Mouse (Mus musculus) liver, embryonic 15.5 days (tissue): ENCODE results near the gene Kpnb1. TPM values are rescaled to one million over a fixed set of nuclear protein-coding genes. Genes with fewer than 3 reads are reported as not detected.

ENCODE experiments used
- ATAC-seq: fragments of 200-750 bp; cut with Nextera tagmentation; 2 replicates; pipeline ENCODE4 v1.8.0; 2017; ENCODE audit warnings: moderate number of reproducible peaks, mild to moderate bottlenecking, moderate library complexity; ENCODE audit not compliant: insufficient read depth
- H3K27ac ChIP-seq: fragments of 300-500 bp; sonication (generic); replicated peaks from 2 replicates; pipeline ENCODE4 v1.5.1; 2015; ENCODE audit warnings: mild to moderate bottlenecking, inconsistent platforms
- H3K27me3 ChIP-seq: fragments of 300-500 bp; sonication (generic); 2 replicates; pipeline ENCODE4 v1.6.1; 2015; ENCODE audit warnings: mild to moderate bottlenecking, inconsistent platforms
- H3K36me3 ChIP-seq: fragments of 300-500 bp; sonication (generic); replicated peaks from 2 replicates; pipeline ENCODE4 v1.6.1; 2015; ENCODE audit warnings: moderate library complexity, mild to moderate bottlenecking, inconsistent platforms
- H3K4me1 ChIP-seq: fragments of 300-500 bp; sonication (generic); replicated peaks from 2 replicates; pipeline ENCODE4 v1.6.1; 2015; ENCODE audit warnings: inconsistent platforms
- H3K4me2 ChIP-seq: fragments of 300-500 bp; sonication (generic); 2 replicates; pipeline ENCODE4 v1.6.1; 2015; ENCODE audit warnings: moderate library complexity, mild to moderate bottlenecking, inconsistent platforms
- H3K4me3 ChIP-seq: fragments of 300-500 bp; sonication (generic); replicated peaks from 2 replicates; pipeline ENCODE4 v1.5.1; 2015; ENCODE audit warnings: mild to moderate bottlenecking, inconsistent platforms
- H3K9ac ChIP-seq: fragments of 300-500 bp; sonication (generic); 2 replicates; pipeline ENCODE4 v1.6.1; 2015; ENCODE audit warnings: moderate library complexity, mild to moderate bottlenecking, inconsistent platforms
- H3K9me3 ChIP-seq: fragments of 300-500 bp; sonication (generic); replicated peaks from 2 replicates; pipeline ENCODE4 v1.6.1; 2016; ENCODE audit warnings: inconsistent platforms
- WGBS: fragments of 180-500 bp; shearing (Covaris S2); methylation state at CpG from one replicate; pipeline ENCODE4 v1.1.7; 2015; ENCODE audit warnings: mixed read lengths; ENCODE audit not compliant: insufficient replicate concordance; 5-methylcytosine and 5-hydroxymethylcytosine counted together
- microRNA-seq: library from miRNA; unstranded; fragments of <30 nt; microRNA quantifications from one replicate; pipeline ENCODE4, GENCODE M21; 2016
- polyA plus RNA-seq: library from polyadenylated mRNA; unstranded; fragments of >200 nt; fragmentation: Nextera tagmentation; extraction: Ambion mirVana; gene quantifications from 2 replicates; pipeline ENCODE4 v1.2.1, GENCODE M21; 2015

The Kpnb1 gene
- polyA plus RNA-seq, 1 experiment from 2014 or later: 18.4 TPM

- H3K4me3 ChIP-seq: no peak overlapping the region
- no peaks in the 10 kb centered on the region for H3K36me3 ChIP-seq
- 54% methylated on average over 10 of the region's 10 CpGs for WGBS
- no peak for ATAC-seq
- peaks cover 18% of the 10 kb centered on the region for H3K4me1 ChIP-seq
- no peaks in the 10 kb centered on the region for H3K9me3 ChIP-seq
- no peak overlapping the region for H3K4me2 ChIP-seq
- H3K9ac ChIP-seq: no peak overlapping the region
- H3K27ac ChIP-seq: no peak overlapping the region
- H3K27me3 ChIP-seq: peaks cover 59% of the 10 kb centered on the region
Measured at GRCm38 (mm10) chr11:97124266-97125036, 63.2 kb downstream of the Kpnb1 start.

- Histone ChIP-seq H3K4me1 (peaks cover 18% of the 10 kb centered on the region), H3K36me3 (no peaks in the 10 kb centered on the region), H3K4me2 (no peak overlapping the region; the same call in 1 of the 2 replicates), H3K9me3 (no peaks in the 10 kb centered on the region), H3K9ac (no peak overlapping the region), H3K4me3 (no peak overlapping the region), H3K27ac (no peak overlapping the region), H3K27me3 (peaks cover 59% of the 10 kb centered on the region)
- ATAC-seq: no peak
- WGBS: 7% methylated on average over 11 of the region's 11 CpGs
Measured at GRCm38 (mm10) chr11:97123282-97123890, 64.3 kb downstream of the Kpnb1 start.

- no peak overlapping the region for H3K27ac ChIP-seq
- H3K4me3 ChIP-seq: no peak overlapping the region
- no peaks in the 10 kb centered on the region for H3K9me3 ChIP-seq
- no peak overlapping the region for H3K4me2 ChIP-seq
- H3K9ac ChIP-seq: no peak overlapping the region
- ATAC-seq: no peak
- peaks cover 5% of the 10 kb centered on the region; the same call in 1 of the 2 replicates for H3K4me1 ChIP-seq
- H3K36me3 ChIP-seq: no peaks in the 10 kb centered on the region
- H3K27me3 ChIP-seq: peaks cover 64% of the 10 kb centered on the region
- 52% methylated on average over 3 of the region's 3 CpGs for WGBS
Measured at GRCm38 (mm10) chr11:97120641-97121040, 67.0 kb downstream of the Kpnb1 start.

- peaks cover 66% of the 10 kb centered on the region for H3K27me3 ChIP-seq
- no peaks in the 10 kb centered on the region for H3K9me3 ChIP-seq
- H3K27ac ChIP-seq: no peak overlapping the region
- no peak for ATAC-seq
- 60% methylated on average over 10 of the region's 10 CpGs for whole genome bisulfite sequencing
- no peak overlapping the region for H3K4me3 ChIP-seq
- H3K9ac ChIP-seq: no peak overlapping the region
- H3K36me3 ChIP-seq: no peaks in the 10 kb centered on the region
- no peak overlapping the region for H3K4me2 ChIP-seq
- peaks cover 9% of the 10 kb centered on the region; the same call in 1 of the 2 replicates for H3K4me1 ChIP-seq
Measured at GRCm38 (mm10) chr11:97120221-97120620, 67.5 kb downstream of the Kpnb1 start.

- Histone ChIP-seq H3K36me3 (no peaks in the 10 kb centered on the region), H3K4me3 (peak overlapping the region; percentile 36; the same call in 1 of the 2 replicates), H3K9ac (no peak overlapping the region), H3K4me1 (peaks cover 13% of the 10 kb centered on the region), H3K27ac (no peak overlapping the region), H3K4me2 (peak overlapping the region; percentile 53), H3K27me3 (peaks cover 92% of the 10 kb centered on the region), H3K9me3 (no peaks in the 10 kb centered on the region)
- no peak for ATAC-seq
- 4% methylated on average over 11 of the region's 11 CpGs for WGBS
Measured at GRCm38 (mm10) chr11:97115797-97116196, 71.9 kb downstream of the Kpnb1 start.

- H3K9me3 ChIP-seq: no peaks in the 10 kb centered on the region
- peak within 1 kb of the TSS; percentile 53 for H3K4me2 ChIP-seq
- no peaks in the 10 kb centered on the region for H3K36me3 ChIP-seq
- no peak for ATAC-seq
- no peak within 1 kb of the TSS for H3K27ac ChIP-seq
- H3K9ac ChIP-seq: no peak within 1 kb of the TSS
- peak within 1 kb of the TSS; percentile 36 for H3K4me3 ChIP-seq
- 2% methylated on average over 87 of the region's 87 CpGs for WGBS
- peaks cover 13% of the 10 kb centered on the region for H3K4me1 ChIP-seq
- H3K27me3 ChIP-seq: peaks cover 86% of the 10 kb centered on the region
Measured at GRCm38 (mm10) chr11:97114671-97115601, 72.7 kb downstream of the Kpnb1 start, which contains the start of gene Tbx21. TSS of gene Tbx21 (minus strand) at chr11:97115331.

- peaks cover 71% of the 10 kb centered on the region for H3K27me3 ChIP-seq
- no peak for ATAC-seq
- no peak overlapping the region for H3K4me2 ChIP-seq
- peaks cover 13% of the 10 kb centered on the region for H3K4me1 ChIP-seq
- H3K27ac ChIP-seq: no peak overlapping the region
- H3K9me3 ChIP-seq: no peaks in the 10 kb centered on the region
- no peaks in the 10 kb centered on the region for H3K36me3 ChIP-seq
- H3K9ac ChIP-seq: no peak overlapping the region
- H3K4me3 ChIP-seq: no peak overlapping the region
- 68% methylated on average over 9 of the region's 9 CpGs for WGBS
Measured at GRCm38 (mm10) chr11:97112519-97113125, 75.1 kb downstream of the Kpnb1 start.

Small RNA genes within 50 kb of the gene (microRNA-seq; reads per million reads assigned to microRNA genes)
- not detected for gene Mir7235

Other genes starting within 250 kb of the Kpnb1 start
- 719 and 785 TPM in 2 replicates for gene Pnpo, start 243.9 kb downstream of the Kpnb1 start, polyA plus RNA-seq
- gene Sp2, start 204.9 kb downstream of the Kpnb1 start, polyA plus RNA-seq: 17.6 and 18.0 TPM in 2 replicates
- 0.03 and 0.05 TPM in 2 replicates for gene Sp6, start 174.5 kb downstream of the Kpnb1 start, polyA plus RNA-seq
- gene Scrn2, start 157.9 kb downstream of the Kpnb1 start, polyA plus RNA-seq: 11.8 and 13.2 TPM in 2 replicates
- gene Lrrc46, start 146.5 kb downstream of the Kpnb1 start, polyA plus RNA-seq: 0.08 and 0.54 TPM in 2 replicates
- gene Mrpl10, start 146.3 kb downstream of the Kpnb1 start, polyA plus RNA-seq: 34.0 and 34.6 TPM in 2 replicates
- gene Osbpl7, start 137.3 kb downstream of the Kpnb1 start, polyA plus RNA-seq: 2.3 and 2.9 TPM in 2 replicates
- gene Tbx21, start 72.5 kb downstream of the Kpnb1 start, polyA plus RNA-seq: 0.08 and 0.15 TPM in 2 replicates
- 1.9 and 2.1 TPM in 2 replicates for gene Tbkbp1, start 36.4 kb downstream of the Kpnb1 start, polyA plus RNA-seq
- gene Npepps, start 92.8 kb upstream of the Kpnb1 start, polyA plus RNA-seq: 18.6 and 21.4 TPM in 2 replicates
- 21.4 and 24.4 TPM in 2 replicates for gene Mrpl45, start 127.8 kb upstream of the Kpnb1 start, polyA plus RNA-seq
- gene Gpr179, start 164.2 kb upstream of the Kpnb1 start, polyA plus RNA-seq: 0.01 TPM in 1 of 2 replicates, not detected in the other
- 1.1 and 1.3 TPM in 2 replicates for gene Socs7, start 174.7 kb upstream of the Kpnb1 start, polyA plus RNA-seq
- 6.6 and 9.4 TPM in 2 replicates for gene Arhgap23, start 227.7 kb upstream of the Kpnb1 start, polyA plus RNA-seq